Mouse (Mus musculus): ENCODE measurements around the gene Ipp. TPM values are rescaled to one million over a fixed set of nuclear protein-coding genes. Genes with fewer than 3 reads are reported as not detected.

Gene Ipp
- 10 to 100 TPM; 15.1 to 16.6 TPM for total RNA-seq (2021)
- long read RNA-seq, experiment 1, partial matches to known transcripts, result 1 of 5 reads
- long read RNA-seq, experiment 1, other reads (novel, unspliced or antisense), result 3 of 5 reads
- long read RNA-seq, experiment 2, partial matches to known transcripts, result 0 of 1 reads
- long read RNA-seq, experiment 2, other reads (novel, unspliced or antisense), result 0 of 1 reads

DNA sequence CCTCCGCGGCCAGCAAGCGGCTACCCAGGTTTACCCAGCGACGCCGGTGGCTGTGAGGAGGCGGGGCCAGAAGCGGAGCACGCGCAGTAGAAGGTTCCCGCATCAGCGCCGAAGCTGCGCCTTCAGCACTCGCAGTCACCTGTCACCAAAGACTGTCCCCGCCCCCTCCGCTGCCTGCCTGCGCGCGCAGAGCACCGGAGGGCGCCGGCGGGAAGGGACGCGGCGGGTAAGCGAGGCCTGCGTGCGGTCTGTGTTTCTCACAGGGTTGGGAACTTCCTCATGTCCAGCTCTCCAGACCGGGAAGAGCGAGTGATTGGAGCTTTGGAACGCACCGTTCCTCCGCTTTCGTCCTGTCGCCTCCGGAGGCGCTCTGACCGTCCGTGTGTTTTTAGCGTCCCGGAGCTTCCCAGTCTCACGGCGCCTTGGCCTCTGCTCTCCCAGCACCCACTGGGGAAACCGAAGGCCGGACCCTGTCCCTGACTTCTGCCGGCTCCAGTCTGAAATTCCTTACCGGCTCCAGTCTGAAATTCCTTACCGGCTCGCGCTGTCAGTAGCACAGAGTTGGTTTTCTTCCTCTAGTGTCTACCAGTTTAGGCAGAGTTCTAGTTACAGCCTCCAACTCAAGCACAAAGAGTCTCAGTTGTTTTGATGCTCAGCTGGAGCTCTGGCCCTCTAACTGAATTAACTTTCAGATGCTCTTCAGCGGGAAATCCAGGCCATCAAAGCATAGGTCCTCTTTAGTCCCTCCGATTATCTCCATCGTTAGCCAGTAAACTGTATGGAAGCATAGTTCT lies at the start of gene Ipp:
Ipp (plus strand) TSS at position 125 of the 794 bp plus-strand sequence.
- peak; percentile 95 to 96 for DNase-seq

DNA sequence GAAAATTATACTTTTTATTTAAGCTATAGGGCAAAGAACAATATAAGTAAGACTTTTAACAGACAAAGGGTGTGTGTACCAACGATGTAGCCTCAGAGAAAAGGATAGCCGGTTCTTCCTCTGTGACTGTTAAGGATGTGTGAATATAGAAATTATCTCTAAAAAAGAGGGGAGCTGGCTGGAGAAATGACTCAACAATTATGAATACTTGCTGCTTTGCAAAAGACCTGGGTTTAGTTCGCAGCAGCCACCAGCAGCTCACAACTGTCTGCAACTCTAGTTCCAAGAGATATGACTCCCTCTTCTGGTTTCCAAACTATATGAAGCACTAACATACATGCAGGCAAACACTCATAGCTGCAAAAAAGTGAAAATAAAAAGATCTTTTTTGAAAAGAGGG lies 45.4 kb upstream of the Ipp start:
- no peak for DNase-seq

DNA sequence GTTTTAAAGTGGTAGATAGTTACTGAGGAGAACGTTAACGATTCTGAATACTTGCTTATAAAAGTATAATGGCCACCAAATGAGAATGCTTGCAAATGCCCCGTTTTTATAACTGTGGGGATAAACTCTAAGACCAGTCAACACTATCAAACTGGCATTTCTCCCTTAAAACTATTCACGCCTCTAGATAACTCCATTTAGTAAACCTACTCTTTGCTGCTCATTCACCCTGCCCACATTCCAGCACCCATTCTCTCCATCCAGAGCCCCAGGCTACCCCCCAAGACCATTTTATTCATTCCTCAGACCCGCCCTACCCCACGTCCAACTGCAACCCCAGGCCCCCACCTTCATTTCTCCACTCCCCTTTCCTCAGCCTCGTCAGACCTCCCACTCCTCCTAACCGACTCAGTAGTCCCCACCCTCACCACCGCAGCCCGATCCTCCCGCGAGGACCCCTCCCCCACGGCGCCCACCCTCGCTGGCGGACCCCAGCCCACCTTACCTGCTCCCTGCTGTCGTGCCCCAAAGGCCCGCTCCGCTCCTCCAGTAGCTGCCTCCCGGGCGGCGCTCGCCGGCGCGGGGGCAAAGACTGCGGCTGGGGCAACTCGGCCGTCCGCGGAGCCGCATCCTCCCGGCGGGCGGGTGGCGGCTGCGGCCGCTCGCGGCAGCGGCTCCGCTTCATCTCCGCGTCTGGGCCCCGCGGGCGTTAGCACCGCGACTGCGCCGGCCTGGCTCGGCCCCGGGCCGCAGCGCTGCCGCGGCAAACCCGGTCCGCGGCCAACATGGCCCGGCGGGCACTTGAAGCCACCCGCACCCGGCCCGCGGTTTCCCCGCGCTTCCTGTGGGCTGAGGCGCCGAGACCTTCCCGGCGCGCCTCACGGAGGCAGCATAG lies 43.9 kb upstream of the Ipp start:
- peak; percentile 22 to 46 for DNase-seq

DNA sequence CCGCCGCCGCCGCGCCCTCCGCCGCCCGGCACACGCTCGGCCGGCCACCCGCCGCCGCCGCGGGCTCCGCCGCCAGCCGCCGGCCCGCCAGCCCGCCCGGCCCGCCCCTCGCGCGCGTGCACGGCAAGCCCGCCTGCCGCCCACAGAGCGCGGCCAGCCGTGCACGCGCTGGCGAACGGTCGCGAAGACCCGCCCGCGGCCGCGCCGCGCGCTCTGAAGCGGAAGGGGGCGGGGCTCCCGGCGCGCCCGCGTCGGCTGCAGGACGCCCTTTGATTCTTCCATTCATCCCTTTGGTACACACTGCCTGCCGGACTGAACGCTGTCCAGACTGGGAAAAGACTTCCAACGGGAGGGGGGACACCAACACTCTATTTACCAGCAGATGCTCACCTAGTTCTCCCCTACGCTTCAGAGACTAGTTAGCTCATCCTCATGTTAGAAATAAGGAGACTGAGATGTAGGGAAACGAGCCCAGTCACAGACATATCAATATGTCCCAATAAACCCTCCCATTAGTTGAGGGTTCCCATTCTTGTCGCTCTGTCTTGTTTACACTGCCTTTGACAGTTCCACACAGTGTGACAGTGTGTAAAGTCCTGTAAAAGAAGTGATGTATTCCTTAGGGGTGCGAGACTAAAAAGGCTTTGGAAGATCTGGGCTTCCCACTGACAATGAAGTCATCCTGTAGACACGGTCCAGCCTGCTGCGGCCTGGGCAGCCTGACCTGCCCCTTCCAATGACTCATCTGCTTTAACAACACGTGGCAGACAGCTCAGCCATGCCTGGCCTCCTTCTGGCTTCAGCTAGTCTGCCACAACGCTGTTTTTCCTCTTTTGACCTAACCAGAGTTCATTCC lies 43.0 kb upstream of the Ipp start, which contains the start of gene Mast2:
Mast2 (minus strand) TSS at position 58 of the 856 bp plus-strand sequence.
- peak; percentile 84 to 91 for DNase-seq

DNA sequence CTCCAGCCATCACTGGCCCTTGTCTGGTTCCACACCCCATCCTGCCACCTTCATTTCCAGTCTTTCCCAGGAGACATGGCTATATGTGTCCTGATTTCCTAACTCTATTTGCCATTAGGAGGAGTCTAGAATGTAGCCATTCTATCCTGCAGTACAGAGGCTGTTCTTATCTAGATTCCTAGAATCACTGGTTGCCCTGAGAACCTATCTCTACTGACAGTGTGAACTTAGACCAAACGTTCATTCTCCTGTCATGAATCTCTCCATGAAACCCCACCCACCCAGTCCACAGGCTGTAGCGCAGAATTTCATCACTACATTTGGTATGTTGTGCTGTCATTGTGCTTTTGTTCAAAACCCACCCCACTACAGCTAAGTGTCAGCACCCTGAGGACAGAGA lies 26.0 kb upstream of the Ipp start:
- DNase-seq, result no peak

DNA sequence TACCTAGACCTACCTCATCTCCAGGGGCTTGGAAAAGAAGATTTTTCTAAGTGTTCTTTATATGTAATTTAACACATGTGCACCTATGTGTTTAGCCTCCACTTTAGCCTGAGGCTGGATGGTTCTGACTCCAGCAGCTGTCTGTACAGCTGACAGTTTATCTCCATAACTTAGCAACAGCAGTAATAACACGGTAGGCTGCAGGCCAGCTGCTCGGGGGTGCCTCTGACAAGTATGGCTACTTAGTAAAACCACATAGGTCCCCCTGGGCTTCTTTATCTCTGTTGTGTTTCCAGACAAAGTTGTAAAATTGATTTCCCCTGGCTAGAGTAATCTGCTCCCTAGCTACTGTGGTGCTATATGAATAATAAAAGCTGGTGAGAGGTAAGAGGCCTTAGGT lies 23.9 kb upstream of the Ipp start:
- peak in 1 of 2 experiments; percentile 16 for DNase-seq

DNA sequence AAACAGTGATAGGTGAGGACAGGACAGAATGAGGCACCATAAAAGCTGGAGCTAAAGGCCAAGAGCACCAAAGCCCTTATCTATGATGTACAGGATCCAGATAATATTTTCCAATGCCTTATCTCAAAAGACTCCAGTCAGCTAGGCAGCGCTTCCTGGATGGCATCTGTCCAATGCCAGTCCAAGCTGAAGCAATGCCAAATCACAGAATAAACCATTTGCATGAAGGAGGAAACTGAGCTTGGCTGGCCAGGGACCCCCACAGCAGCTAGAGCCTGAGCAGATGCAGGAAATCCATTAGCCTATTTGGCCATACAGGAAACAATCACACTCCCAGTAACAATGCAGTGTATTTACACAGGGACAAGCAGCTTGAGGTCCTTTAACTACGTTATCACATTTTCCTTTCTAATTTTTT lies 16.2 kb upstream of the Ipp start:
- peak; percentile 42 to 58 for DNase-seq

DNA sequence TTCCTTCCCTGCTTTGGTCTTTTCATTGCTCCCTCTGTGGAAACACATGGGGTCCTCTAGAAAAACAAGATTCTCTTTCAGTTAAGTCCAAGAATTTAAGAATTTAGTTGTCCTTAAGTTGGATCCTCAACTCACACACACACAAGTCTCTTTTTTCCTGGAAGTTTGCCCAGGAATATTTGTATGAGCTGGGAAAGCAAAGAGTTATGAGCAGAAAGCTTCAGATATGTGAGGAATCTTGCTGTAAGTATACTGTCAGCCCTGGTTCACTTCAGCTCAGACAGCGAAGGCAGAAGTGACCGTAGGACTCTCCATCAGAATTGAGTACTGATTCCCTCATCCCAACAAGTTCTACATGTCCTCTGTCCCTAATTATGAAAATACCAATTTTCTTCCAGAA lies 15.5 kb upstream of the Ipp start:
- DNase-seq, result no peak

DNA sequence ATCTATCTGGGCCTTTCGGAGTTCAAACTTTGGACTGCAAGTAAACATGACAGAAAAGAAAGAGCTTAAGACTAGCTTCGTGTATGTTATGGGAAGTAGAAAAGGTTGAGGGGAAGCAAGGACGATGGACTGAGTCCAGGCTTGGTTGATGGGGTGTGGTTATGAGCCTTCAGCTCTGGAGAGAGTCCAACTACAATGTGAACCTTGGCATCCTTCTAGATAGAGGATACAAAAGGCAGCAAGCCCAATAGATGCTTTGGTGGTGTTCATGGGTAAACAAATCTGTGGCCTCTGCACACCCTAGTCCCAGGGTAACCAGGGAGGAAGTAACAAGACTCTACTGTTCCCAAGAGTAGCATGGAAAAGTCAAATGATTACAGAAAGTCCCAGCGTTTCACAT lies 14.9 kb upstream of the Ipp start:
- peak in 1 of 2 experiments; percentile 26 for DNase-seq

DNA sequence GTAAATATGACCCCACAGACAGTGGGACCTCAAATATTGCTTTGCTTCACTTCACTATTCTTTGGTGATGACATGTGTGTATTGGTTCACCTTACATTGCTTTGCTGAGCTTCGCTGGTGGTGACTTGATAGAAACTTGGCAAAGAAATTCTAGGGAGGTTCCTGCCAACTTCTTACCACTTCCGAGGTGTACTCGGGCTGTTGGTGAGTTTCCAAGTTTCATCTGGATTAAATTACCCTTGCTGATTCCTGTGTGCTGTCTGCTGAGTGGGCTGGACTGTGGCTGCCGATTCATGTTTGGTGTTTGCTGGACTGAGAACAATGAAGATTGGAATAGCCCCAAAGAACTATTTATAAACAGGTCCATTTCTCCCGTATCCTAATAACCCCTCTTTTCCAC lies 13.7 kb upstream of the Ipp start:
- DNase-seq, result no peak

DNA sequence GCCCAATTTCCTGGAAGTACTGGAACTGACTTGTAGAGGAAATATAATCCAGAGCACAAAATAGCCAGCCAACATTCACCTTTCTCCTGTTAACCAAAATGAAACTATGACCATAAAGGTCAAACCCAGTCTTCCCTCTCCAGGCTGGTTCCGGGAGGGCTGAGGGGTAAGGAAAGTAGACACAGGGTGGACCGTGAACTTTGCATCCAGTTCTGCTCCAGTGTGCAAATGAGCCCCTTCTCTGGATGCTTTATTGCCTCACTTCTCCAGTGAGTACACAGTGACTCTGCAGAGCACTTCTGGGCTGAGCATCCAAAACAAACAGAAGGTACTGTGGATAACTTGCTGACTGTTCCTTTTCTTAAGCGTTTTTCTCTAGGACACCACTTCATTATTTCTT lies 7.4 kb upstream of the Ipp start:
- no peak for DNase-seq

DNA sequence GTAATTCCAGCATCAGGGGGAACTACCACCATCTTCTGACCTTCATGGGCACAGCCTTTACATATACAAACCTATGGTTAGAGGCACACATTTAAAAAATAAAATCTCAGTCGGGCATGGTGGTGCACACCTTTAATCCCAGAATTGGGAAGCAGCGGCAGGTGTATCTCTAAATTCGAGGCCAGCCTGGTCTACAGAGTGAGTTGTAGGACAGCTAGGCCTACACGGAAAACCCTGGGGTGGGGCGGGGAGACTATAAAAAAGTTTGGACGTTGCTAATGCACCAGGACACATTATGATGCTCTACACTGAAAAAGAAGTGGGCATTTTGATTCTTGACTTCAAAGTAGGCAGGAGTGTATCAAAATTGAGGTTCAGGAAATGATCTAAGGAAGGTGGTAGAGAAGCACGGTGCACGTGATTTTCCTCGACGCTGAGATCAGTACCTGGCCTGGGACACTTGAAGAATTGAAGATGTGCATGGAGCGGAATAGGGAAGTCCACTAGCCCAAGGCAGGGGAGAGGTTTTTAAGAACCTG lies 394 bp upstream of the Ipp start:
- no peak for DNase-seq

DNA sequence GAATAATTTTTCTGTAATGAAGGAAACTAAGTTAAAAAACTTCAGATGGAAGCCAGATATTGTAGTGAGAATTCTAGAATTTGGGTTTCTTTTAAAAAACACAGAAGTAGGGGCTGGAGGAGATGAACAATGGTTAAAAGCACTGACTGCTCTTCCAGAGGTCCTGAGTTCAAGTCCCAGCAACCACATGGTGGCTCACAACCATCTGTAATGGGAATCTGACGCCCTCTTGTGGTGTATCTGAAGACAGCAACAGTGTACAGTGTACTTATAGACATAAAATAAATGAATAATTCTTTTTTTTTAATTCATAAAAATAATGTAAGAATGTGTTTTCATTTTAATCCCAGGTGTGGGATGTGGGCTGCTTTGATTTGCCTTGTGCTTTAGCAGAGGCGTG lies 23.8 kb downstream of the Ipp start:
- DNase-seq, result no peak

DNA sequence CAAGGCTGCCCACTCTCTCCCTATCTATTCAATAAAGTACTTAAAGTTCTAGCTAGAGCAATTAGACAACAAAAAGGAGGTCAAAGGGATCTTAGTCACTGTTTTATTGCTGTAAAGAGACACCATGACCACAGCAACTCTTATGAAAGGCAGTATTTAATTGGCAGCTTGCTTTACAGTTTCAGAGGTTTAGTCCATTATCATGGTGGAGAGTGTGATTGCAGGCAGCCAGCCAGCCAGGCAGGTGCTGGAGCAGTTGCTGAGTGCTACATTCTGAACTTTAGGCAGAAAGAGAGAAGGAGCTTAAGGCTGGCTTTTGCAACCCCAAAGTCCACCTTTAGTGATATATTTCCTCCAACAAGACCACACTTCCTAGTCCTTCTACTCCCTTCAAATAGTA lies 29.0 kb downstream of the Ipp start:
- DNase-seq, result no peak

DNA sequence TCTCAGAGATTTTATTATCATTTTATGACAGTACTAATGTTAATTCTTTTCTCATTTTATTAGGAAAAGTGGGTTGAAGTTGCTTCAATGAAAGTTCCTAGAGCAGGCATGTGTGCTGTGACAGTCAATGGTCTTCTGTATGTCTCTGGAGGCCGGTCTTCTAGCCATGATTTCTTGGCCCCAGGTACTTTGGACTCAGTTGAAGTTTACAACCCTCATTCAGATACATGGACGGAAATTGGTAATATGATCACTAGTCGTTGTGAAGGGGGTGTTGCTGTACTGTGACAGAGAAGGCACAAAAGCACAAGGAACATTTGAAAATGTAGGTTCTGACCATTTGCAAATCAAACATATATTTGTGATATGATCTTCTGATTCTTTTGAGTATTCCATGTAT lies 30.4 kb downstream of the Ipp start:
- no peak for DNase-seq

DNA sequence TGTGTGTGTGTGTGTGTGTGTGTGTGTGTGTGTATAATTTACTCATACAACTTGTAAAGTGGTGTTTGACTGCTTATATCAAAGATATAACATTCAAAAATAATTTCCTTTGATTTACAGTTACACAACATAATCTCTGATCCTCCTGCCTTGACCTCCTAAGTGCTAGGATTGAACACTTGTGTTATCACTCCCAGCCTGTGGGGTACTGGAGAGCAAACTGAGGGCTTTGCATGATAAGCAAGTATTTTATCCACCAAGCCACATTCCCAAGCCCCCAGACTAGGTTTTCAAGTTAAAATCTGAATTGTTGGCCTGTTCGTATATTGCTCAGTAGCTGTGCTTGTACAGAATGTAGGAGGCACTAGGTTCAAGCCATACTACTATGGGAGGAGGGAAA lies 43.1 kb downstream of the Ipp start:
- DNase-seq, result no peak

DNA sequence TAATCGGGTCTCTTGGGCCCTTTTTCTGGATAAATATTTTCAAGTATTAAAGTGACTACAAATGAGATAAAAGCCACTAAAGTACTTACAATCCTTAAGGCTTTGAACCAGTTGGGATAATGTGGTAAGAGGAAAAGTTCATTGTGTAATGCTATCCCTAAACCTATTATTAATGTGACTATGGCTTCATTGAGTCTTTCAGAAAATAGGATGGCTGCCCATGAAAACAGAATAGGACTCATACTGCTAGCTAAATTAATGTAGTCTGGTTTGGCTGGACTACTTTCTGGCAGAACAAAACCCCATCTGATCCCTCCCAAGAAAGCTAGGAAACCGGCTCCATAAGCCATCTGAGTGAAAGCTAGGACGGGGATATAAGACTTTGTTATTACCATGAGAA lies 45.7 kb downstream of the Ipp start:
- no peak for DNase-seq

DNA sequence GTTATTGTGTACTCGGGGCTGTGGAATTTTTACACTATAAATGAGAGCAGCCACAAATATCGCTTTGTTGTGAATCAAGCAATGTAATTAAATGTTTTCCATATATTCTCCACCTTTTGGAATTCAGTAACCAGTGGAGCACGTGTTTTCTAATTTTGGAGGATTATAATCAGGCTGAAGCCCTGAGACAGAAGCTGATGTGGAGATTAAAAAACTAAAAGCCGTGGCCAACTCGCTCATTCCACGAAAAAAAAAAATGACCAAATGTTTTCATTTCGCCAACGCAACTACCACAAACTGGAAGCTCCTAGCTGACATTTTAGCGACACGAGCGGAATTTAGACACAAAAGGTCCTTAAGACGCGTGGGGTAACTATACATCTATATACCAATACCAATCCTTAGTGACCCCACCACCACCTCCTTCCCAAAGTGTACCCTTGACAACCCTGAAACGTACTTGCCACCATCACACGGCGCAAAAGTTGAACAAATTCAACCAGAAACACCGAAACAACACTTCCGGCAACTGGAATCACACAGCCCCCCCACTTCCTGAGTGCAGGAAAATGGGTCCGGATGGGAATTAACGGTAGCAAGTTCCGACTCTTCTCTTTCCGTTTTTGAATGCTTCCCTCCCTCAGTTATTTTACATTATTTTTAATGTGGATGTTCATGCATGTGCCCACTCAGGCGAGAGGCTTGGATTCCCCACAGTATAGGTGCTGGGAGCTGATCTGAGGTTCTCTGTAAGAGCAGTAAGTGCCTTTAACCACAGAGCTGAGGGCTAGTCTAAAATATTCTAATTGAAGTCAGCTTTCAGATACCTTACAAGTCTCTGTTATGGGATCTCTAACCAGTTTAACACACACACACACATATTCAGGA lies 48.3 kb downstream of the Ipp start, which contains the start of gene Tmem69:
Tmem69 (minus strand) TSS at position 524 of the 888 bp plus-strand sequence.
- peak; percentile 80 to 91 for DNase-seq

DNA sequence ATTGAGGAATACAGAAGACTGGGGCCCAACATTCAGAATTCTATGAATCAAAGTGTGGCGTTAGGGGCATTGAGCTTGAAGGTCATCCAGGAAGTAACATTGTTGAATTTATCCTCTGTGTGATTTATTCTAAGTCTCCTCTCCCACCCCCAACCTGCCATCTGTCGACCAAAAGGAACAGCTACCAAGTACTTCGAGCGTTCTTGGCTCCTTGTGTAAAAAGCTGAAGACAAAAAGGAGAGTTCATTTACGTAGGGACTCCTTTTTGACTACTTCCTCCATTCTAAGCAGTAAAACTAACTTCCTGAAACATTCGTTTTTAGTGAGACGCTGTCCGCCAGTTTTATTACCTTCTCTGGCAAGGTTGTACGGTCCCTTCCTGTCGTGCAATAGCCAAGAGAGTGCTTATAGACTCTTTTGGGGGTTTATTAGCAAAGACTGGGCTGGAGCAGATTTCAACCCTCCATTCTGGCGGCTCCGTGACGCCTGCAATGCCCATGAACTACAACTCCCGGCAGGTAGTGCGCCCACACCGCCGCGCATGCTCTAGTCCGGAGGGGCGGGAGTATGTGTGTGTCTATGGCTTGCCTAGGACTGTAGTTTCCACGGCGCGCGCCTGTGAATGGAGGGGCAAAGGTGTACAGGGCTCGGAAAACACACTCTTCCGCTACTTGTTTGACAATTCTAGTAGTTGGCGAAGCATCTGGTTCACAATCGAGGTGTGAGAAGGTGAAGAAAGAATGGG lies 49.4 kb downstream of the Ipp start:
- DNase-seq, result peak; percentile 96 to 98
